Mouse (Mus musculus) ES-E14 (cell line): ENCODE results near the gene 4930595D18Rik. TPM values are rescaled to one million over a fixed set of nuclear protein-coding genes. Genes with fewer than 3 reads are reported as not detected.

Source experiments
- DNase-seq: peaks from one replicate; pipeline ENCODE4 v3.0.0-alpha.2; 2013; ENCODE audit warnings: low read depth, low spot score
- H3K27ac ChIP-seq: 2 replicates; pipeline ENCODE4 v1.5.1; 2012; ENCODE audit warnings: low read depth, mild to moderate bottlenecking, low read length, moderate library complexity, mixed read lengths; ENCODE audit not compliant: poor library complexity, insufficient read depth, severe bottlenecking
- H3K36me3 ChIP-seq: 2 replicates; pipeline ENCODE4 v1.6.1; 2012; ENCODE audit warnings: mild to moderate bottlenecking, low read length, moderate library complexity, mixed read lengths; ENCODE audit not compliant: control insufficient read depth, poor library complexity, insufficient read depth, severe bottlenecking
- H3K4me1 ChIP-seq, 2 experiments: fragments of 150-350 bp in 1 of 2; sonication (generic) in 1 of 2; 2 replicates each; pipeline ENCODE4 v1.6.1; 2012; ENCODE audit warnings: low read length in 2 of 2, mild to moderate bottlenecking in 1 of 2, mixed read lengths in 1 of 2; ENCODE audit not compliant: control insufficient read depth in 2 of 2, insufficient read depth in 2 of 2, poor library complexity in 1 of 2
- H3K4me3 ChIP-seq, 2 experiments: fragments of 150-350 bp in 1 of 2; sonication (generic) in 1 of 2; 2 replicates each; pipeline ENCODE4 v1.5.1; 2012; ENCODE audit warnings: low read length in 2 of 2, low read depth in 1 of 2, mild to moderate bottlenecking in 1 of 2, mixed read lengths in 1 of 2; ENCODE audit not compliant: insufficient read depth in 1 of 2, poor library complexity in 1 of 2, severe bottlenecking in 1 of 2
- H3K9ac ChIP-seq: 2 replicates; pipeline ENCODE4 v1.6.1; 2012; ENCODE audit warnings: low read depth, mild to moderate bottlenecking, low read length, mixed read lengths; ENCODE audit not compliant: poor library complexity, insufficient read depth, severe bottlenecking
- H3K9me3 ChIP-seq: fragments of 150-350 bp; sonication (generic); 2 replicates; pipeline ENCODE4 v1.6.1; 2012; ENCODE audit warnings: low read depth, mild to moderate bottlenecking, low read length; ENCODE audit not compliant: control insufficient read depth, insufficient read depth
- CHD2 ChIP-seq: IDR thresholded peaks from 2 replicates; pipeline ENCODE4 v1.6.1; 2014; ENCODE audit warnings: mild to moderate bottlenecking, low read depth, low read length, inconsistent platforms
- HCFC1 ChIP-seq: IDR thresholded peaks from 2 replicates; pipeline ENCODE4 v1.6.1; 2012; ENCODE audit warnings: low read length, inconsistent platforms, borderline replicate concordance; ENCODE audit not compliant: insufficient read depth
- MAFK ChIP-seq: IDR thresholded peaks from 2 replicates; pipeline ENCODE4 v1.6.1; 2014; ENCODE audit warnings: mild to moderate bottlenecking, low read depth, low read length, inconsistent platforms; ENCODE audit not compliant: insufficient read depth
- ZC3H11A ChIP-seq: IDR thresholded peaks from 2 replicates; pipeline ENCODE4 v1.6.1; 2012; ENCODE audit warnings: low read depth, mild to moderate bottlenecking, inconsistent platforms, low read length, borderline replicate concordance
- ZNF384 ChIP-seq: IDR thresholded peaks from 2 replicates; pipeline ENCODE4 v1.6.1; 2012; ENCODE audit warnings: low read depth, low read length, inconsistent platforms
- in situ Hi-C, 2 experiments: fragments of 600-800 bp; cut with MboI; formaldehyde crosslinking; loops; one replicate each; pipeline ENCODE4 v1.15.1; 2025; ENCODE audit warnings: low sequenced_read_pairs in 2 of 2, inconsistent platforms in 1 of 2; ENCODE audit not compliant: unreplicated experiment in 2 of 2
- total RNA-seq: library from RNA; depleted of rRNA; stranded (reverse); fragments of 300-350 nt; gene quantifications from 2 replicates; pipeline ENCODE4 v1.2.3, GENCODE M21; 2012

The 4930595D18Rik gene
- total RNA-seq, 1 experiment: not detected

DNA sequence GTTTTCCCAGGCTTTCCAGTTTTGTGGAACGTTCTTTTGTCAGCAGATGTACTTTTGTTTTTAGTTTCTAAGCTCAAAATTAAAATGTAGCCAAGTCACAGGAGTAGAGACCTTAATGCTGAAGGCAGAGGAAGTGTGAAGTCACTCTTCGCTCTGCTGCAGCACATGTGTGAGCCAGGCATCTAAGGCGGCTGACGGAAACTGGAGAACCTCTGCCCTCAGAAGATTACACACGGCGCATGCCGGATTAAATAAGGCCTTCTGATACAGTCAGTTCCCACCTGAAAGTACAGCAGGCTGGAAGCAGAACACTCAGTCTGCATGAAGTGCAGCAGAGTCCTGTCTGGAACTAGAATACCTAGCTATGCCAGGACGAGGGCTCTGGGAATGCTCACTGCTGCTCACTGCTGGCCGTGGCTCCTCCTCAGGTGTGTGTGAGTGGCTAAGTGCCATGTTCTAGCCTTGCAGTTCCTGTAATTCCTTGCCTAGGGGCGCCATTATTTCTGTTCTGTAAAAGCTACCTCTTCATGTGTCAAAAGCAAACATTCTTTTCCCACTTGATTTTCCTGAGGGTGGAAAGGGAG lies 41.0 kb upstream of the 4930595D18Rik start:
- Histone ChIP-seq H3K9me3 (no peaks in the 10 kb centered on the region), H3K36me3 (no peaks in the 10 kb centered on the region; the same call in 1 of the 2 replicates), H3K9ac (no peak overlapping the region), H3K4me1 (peaks cover 0 to 2% of the 10 kb centered on the region in 2 experiments; a peak in 1 of 4 replicates), H3K27ac (no peak overlapping the region), H3K4me3 (no peak overlapping the region)
- in situ Hi-C loops: no loop called here
- TF ChIP-seq ZC3H11A (no peak), HCFC1 (no peak), MAFK (no peak), CHD2 (no peak), ZNF384 (no peak)
- DNase-seq: no peak

DNA sequence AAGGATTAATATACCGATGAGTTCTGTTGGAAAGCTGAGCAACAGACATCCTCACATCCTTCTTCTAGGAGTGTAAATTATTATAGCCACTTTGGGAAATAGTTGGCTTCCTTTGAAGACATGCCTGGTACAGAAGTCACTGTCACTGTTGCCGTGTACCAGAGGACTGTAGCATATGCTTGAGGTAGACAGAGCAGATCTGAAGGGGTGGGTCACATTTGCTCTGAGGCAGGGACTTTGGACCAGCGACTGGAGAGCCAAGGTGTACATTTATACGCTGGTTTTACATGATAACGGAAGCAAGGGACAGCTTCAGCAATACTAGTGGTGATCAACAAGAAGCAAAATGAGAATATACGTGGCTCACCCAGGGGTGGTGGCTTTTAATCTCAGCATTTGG lies 34.6 kb upstream of the 4930595D18Rik start:
- Histone ChIP-seq H3K9ac (no peak overlapping the region), H3K4me3 (no peak overlapping the region), H3K36me3 (no peaks in the 10 kb centered on the region; the same call in 1 of the 2 replicates), H3K9me3 (no peaks in the 10 kb centered on the region), H3K4me1 (no peaks in the 10 kb centered on the region), H3K27ac (no peak overlapping the region)
- TF ChIP-seq HCFC1: no peak
- no peak for TF ChIP-seq ZNF384
- no peak for TF ChIP-seq ZC3H11A
- no peak for TF ChIP-seq MAFK
- TF ChIP-seq CHD2: no peak
- DNase-seq: no peak
- in situ Hi-C loops: no loop called here

- no peaks in the 10 kb centered on the region for H3K36me3 ChIP-seq
- in situ Hi-C loops: no loop called here
- no peak overlapping the region for H3K9ac ChIP-seq
- H3K9me3 ChIP-seq: no peaks in the 10 kb centered on the region
- DNase-seq: no peak
- no peaks in the 10 kb centered on the region; a peak in 1 of 4 replicates for H3K4me1 ChIP-seq
- TF ChIP-seq ZC3H11A: no peak
- TF ChIP-seq ZNF384: no peak
- peak; percentile 77 for TF ChIP-seq MAFK
- no peak for TF ChIP-seq CHD2
- H3K4me3 ChIP-seq: no peak overlapping the region
- no peak overlapping the region for H3K27ac ChIP-seq
These were observed 27.4 kb upstream of the 4930595D18Rik start for GRCm38 (mm10) chr12:111211729-111212128.

GRCm38 (mm10) chr12:111207641-111208040 lies 23.4 kb upstream of the 4930595D18Rik start:
- in situ Hi-C loops: no loop called here

GRCm38 (mm10) chr12:111203945-111204344 lies 19.7 kb upstream of the 4930595D18Rik start:
- DNase-seq: no peak
- no peak overlapping the region for H3K4me3 ChIP-seq
- no peak for TF ChIP-seq ZC3H11A
- no peak overlapping the region for H3K27ac ChIP-seq
- no peaks in the 10 kb centered on the region for H3K9me3 ChIP-seq
- no peak overlapping the region for H3K9ac ChIP-seq
- in situ Hi-C loops: no loop called here
- no peaks in the 10 kb centered on the region for H3K36me3 ChIP-seq
- no peaks in the 10 kb centered on the region for H3K4me1 ChIP-seq

More at GRCm38 (mm10) chr12:111207641-111208040, 23.4 kb upstream of the 4930595D18Rik start:
- DNase-seq: no peak
- TF ChIP-seq HCFC1: no peak
- TF ChIP-seq ZNF384: peak; percentile 76
- TF ChIP-seq ZC3H11A: no peak
- no peak for TF ChIP-seq CHD2
- TF ChIP-seq MAFK: no peak
- Histone ChIP-seq H3K9ac (no peak overlapping the region), H3K27ac (no peak overlapping the region), H3K36me3 (no peaks in the 10 kb centered on the region), H3K4me1 (no peaks in the 10 kb centered on the region; a peak in 1 of 4 replicates), H3K4me3 (no peak overlapping the region), H3K9me3 (no peaks in the 10 kb centered on the region)
